Mouse (Mus musculus) intestine, postnatal 0 days (tissue): ENCODE data around the gene Tmem52b. TPM values are rescaled to one million over a fixed set of nuclear protein-coding genes. Genes with fewer than 3 reads are reported as not detected.

ENCODE experiments used
- ATAC-seq: fragments of 200-750 bp; cut with Nextera tagmentation; 2 replicates; pipeline ENCODE4 v1.8.0; 2017; ENCODE audit warnings: mild to moderate bottlenecking, moderate TSS enrichment, moderate library complexity
- H3K27ac ChIP-seq: fragments of 300-500 bp; sonication (generic); 2 replicates; pipeline ENCODE4 v1.5.1; 2014; ENCODE audit warnings: mild to moderate bottlenecking, low read depth, low read length, moderate library complexity
- H3K27me3 ChIP-seq: fragments of 300-500 bp; sonication (generic); replicated peaks from 2 replicates; pipeline ENCODE4 v1.6.1; 2014; ENCODE audit warnings: low read length, mixed read lengths; ENCODE audit not compliant: control insufficient read depth, insufficient read depth
- H3K36me3 ChIP-seq: fragments of 300-500 bp; sonication (generic); 2 replicates; pipeline ENCODE4 v1.6.1; 2014; ENCODE audit warnings: mild to moderate bottlenecking, moderate library complexity; ENCODE audit not compliant: control insufficient read depth, insufficient read depth
- H3K4me1 ChIP-seq: fragments of 300-500 bp; sonication (generic); replicated peaks from 2 replicates; pipeline ENCODE4 v1.6.1; 2014; ENCODE audit warnings: antibody characterized with exemption, low read length, mixed read lengths; ENCODE audit not compliant: control insufficient read depth, insufficient read depth
- H3K4me2 ChIP-seq: fragments of 300-500 bp; sonication (generic); replicated peaks from 2 replicates; pipeline ENCODE4 v1.6.1; 2014; ENCODE audit warnings: low read depth, mild to moderate bottlenecking, moderate library complexity
- H3K4me3 ChIP-seq: fragments of 300-500 bp; sonication (generic); 2 replicates; pipeline ENCODE4 v1.5.1; 2014; ENCODE audit warnings: low read depth, low read length
- H3K9ac ChIP-seq: fragments of 300-500 bp; sonication (generic); 2 replicates; pipeline ENCODE4 v1.6.1; 2014; ENCODE audit warnings: mild to moderate bottlenecking, low read depth, low read length
- H3K9me3 ChIP-seq: fragments of 300-500 bp; sonication (generic); 2 replicates; pipeline ENCODE4 v1.6.1; 2016; ENCODE audit warnings: mixed run types; ENCODE audit not compliant: control insufficient read depth
- CTCF ChIP-seq: sonication (generic); IDR thresholded peaks from 2 replicates; pipeline ENCODE4 v1.5.1; 2016; ENCODE audit warnings: low read depth, mild to moderate bottlenecking, control low read depth, antibody characterized with exemption, moderate library complexity
- WGBS: fragments of 180-500 bp; shearing (Covaris S2); extraction: QIAGEN DNeasy Blood & Tissue Kit; methylation state at CpG from one replicate; pipeline ENCODE4 v1.1.7; 2014; 5-methylcytosine and 5-hydroxymethylcytosine counted together
- polyA plus RNA-seq: library from polyadenylated mRNA; unstranded; fragments of >200 nt; fragmentation: Nextera tagmentation; extraction: Ambion mirVana; gene quantifications from 2 replicates; pipeline ENCODE4 v1.2.1, GENCODE M21; 2015

The Tmem52b gene
- 0.08 and 0.18 TPM in 2 replicates for polyA plus RNA-seq

- no peak for TF ChIP-seq CTCF
- H3K27ac ChIP-seq: no peak within 1 kb of the TSS
- 45% methylated on average over 3 of the region's 3 CpGs for WGBS
- H3K4me2 ChIP-seq: no peak within 1 kb of the TSS
- no peaks in the 10 kb centered on the region for H3K9me3 ChIP-seq
- no peak within 1 kb of the TSS for H3K9ac ChIP-seq
- H3K36me3 ChIP-seq: no peaks in the 10 kb centered on the region
- H3K4me1 ChIP-seq: peaks cover 7% of the 10 kb centered on the region; the same call in 1 of the 2 replicates
- no peak for ATAC-seq
- no peak within 1 kb of the TSS for H3K4me3 ChIP-seq
- no peaks in the 10 kb centered on the region for H3K27me3 ChIP-seq
Measured at GRCm38 (mm10) chr6:129512367-129512766, at the start of gene Tmem52b. Gene Tmem52b (plus strand): TSS chr6:129512555.

GRCm38 (mm10) chr6:129471386-129471785, 41.0 kb upstream of the Tmem52b start:
- Histone ChIP-seq H3K36me3 (no peaks in the 10 kb centered on the region), H3K9me3 (no peaks in the 10 kb centered on the region), H3K27me3 (no peaks in the 10 kb centered on the region), H3K4me3 (no peak overlapping the region), H3K4me2 (no peak overlapping the region), H3K4me1 (no peaks in the 10 kb centered on the region), H3K27ac (no peak overlapping the region), H3K9ac (no peak overlapping the region)
- WGBS: 87% methylated on average over 6 of the region's 6 CpGs
- ATAC-seq: no peak
- no peak for TF ChIP-seq CTCF

- H3K36me3 ChIP-seq: no peaks in the 10 kb centered on the region
- H3K4me2 ChIP-seq: no peak overlapping the region
- H3K27me3 ChIP-seq: no peaks in the 10 kb centered on the region
- H3K9me3 ChIP-seq: no peaks in the 10 kb centered on the region
- no peaks in the 10 kb centered on the region for H3K4me1 ChIP-seq
- no peak for ATAC-seq
- TF ChIP-seq CTCF: no peak
- H3K9ac ChIP-seq: no peak overlapping the region
- 78% methylated on average over 5 of the region's 5 CpGs for WGBS
- no peak overlapping the region for H3K27ac ChIP-seq
- no peak overlapping the region for H3K4me3 ChIP-seq
Measured at GRCm38 (mm10) chr6:129472627-129473026, 39.7 kb upstream of the Tmem52b start.

GRCm38 (mm10) chr6:129476404-129477126, 35.8 kb upstream of the Tmem52b start:
- Histone ChIP-seq H3K27ac (no peak overlapping the region), H3K27me3 (no peaks in the 10 kb centered on the region), H3K9me3 (no peaks in the 10 kb centered on the region), H3K36me3 (no peaks in the 10 kb centered on the region), H3K4me1 (no peaks in the 10 kb centered on the region), H3K9ac (no peak overlapping the region), H3K4me3 (no peak overlapping the region), H3K4me2 (no peak overlapping the region)
- ATAC-seq: no peak
- 32% methylated on average over 13 of the region's 13 CpGs for WGBS
- TF ChIP-seq CTCF: peak; percentile 67

GRCm38 (mm10) chr6:129480089-129480958, 32.0 kb upstream of the Tmem52b start:
- H3K4me2 ChIP-seq: no peak overlapping the region
- no peaks in the 10 kb centered on the region for H3K4me1 ChIP-seq
- H3K9me3 ChIP-seq: no peaks in the 10 kb centered on the region
- H3K27me3 ChIP-seq: no peaks in the 10 kb centered on the region
- H3K9ac ChIP-seq: no peak overlapping the region
- H3K36me3 ChIP-seq: no peaks in the 10 kb centered on the region
- TF ChIP-seq CTCF: no peak
- no peak overlapping the region for H3K27ac ChIP-seq
- H3K4me3 ChIP-seq: no peak overlapping the region
- WGBS: 41% methylated on average over 8 of the region's 8 CpGs
- no peak for ATAC-seq

GRCm38 (mm10) chr6:129494924-129495323, 17.4 kb upstream of the Tmem52b start:
- Histone ChIP-seq H3K36me3 (no peaks in the 10 kb centered on the region), H3K4me2 (no peak overlapping the region), H3K27ac (no peak overlapping the region), H3K9me3 (no peaks in the 10 kb centered on the region), H3K9ac (no peak overlapping the region), H3K4me1 (no peaks in the 10 kb centered on the region), H3K4me3 (no peak overlapping the region), H3K27me3 (no peaks in the 10 kb centered on the region)
- no peak for ATAC-seq
- 80% methylated on average over 4 of the region's 4 CpGs for WGBS
- TF ChIP-seq CTCF: no peak
